Mouse (Mus musculus): ENCODE data around the gene Syt17.

Syt17 gene

DNA sequence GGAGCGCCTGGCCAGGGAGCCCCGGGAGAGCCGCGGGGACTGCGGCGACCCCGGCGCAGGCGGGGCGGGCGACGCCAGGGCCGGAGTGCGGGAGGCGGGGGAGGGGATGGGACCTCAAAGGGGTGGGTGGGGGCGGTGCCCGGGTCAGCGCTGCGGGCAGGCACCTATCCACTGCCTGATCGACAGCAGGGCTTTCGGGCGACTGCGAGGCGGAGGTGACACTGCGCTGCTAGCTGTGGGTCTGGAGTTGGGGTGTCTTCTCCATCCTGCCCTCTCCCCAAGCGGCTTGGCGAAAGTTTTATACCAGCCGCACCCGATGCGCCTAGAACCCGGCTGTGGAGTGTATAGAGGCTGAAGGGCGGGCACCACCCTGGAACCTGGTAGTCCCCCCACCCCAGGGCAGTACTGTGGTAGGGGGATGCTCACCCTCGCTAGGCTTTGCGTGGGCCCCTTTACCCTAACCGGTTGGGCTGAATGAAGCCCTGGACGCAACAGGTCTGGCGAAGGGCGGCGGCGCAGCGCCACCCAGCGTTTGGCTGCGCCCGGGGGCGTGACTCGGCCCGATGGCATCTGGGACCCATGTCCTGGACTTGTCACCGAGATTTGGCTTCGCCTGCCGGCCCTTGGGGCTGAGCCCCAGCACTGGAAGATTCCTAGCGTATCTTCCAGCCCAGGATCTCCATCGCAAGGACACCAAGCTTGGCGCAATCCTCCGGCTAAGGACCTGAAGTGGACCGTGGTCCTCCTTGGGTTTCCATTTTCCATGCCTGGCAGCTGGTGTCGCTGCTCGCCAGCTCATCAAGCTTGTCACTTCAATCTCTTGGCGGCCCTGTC lies at the start of gene Syt17:
TSS of gene Syt17 (minus strand) at position 89 of the 834 bp plus-strand sequence.
- peak; percentile 41 to 69 for DNase-seq (ENCODE audit: low spot score in 2 of 2)

DNA sequence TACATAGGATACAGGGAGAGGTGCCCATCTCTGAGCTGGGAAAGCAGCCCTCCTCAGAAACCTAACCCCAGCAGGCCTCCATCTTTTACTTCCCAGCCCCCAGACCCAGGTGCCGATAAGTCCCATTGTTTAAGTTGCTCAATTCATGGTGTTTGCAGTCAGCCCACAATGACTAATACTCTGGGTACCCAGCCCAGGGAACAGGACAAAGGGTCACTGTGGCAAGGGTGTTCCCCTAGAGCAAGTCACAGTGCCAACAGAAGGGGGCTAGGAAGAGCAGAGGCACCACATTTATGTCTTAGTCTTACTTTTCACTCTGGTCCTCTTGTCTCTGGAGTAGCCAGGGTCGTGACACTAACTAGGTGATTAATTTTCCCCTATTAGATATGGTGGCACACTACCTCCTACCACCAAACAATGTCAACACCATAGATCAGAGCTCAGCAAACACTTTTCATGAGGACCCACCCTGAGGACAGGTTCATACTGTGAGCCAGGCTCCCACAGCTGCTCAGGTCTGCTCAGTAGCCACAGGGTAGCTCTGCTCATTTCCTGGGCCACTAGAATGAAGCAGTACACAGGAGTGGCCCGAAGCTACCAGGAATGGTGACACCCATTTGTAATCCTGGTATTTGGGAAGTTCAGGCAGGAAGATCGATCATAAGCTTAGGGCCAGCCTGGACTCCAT lies 47.0 kb upstream of the Syt17 start:
- no peak for DNase-seq (ENCODE audit: low spot score in 2 of 2)

DNA sequence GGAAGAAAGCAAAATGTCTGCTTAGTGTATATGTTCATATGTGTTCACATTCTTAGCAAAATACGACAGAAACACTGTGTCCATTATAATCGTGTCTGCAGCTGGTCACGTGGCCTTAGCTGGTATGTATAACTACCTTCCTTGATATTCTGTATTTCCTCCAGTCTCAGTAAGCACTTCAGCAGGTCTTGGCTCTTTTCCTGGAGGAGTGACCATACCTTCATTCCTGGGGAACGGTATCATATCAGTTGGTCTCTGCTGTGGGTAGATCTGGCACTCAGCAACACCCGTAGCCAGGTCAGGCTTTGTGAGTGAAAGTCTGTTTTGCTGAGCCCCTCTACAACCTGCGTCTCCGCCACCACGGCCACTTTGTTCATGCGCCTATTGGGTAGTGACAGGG lies 45.9 kb upstream of the Syt17 start:
- DNase-seq (ENCODE audit: low spot score in 2 of 2) = no peak

DNA sequence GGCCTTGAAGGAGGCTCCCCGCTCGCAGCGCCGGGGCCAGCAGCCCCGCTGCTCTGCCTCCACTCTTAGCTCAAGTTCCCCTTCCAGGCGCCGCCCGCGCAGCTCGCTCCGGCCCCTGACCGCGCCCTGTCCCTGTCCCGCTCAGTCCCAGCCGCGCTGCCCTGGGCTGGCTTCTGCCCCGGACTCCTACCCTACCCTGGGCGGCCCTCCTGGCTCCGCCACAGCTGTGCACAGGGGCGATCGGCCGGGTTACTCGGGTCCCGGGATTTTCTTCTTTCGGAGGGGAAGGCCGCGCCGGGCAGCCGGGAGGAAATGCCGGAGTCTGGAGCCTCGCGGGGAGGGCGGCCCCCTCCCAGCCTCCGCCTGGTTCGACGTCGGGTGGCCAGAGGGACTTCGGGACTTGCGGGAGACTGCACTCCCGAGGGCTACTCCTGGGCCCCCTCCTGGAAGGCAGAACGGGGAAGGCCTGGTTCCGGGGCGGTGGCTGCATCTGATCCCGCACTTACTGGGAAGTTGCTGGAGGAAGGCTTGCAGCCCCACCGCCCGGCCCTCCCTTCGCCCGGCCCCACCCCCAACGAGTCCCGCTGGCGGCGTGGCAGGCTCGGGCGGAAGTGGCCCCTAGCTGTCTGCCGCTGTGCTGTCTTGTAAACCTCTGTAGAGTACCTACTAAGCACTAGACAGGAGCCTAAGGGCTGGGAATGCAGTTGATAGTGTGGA lies 43.6 kb upstream of the Syt17 start, which contains the start of gene Itpripl2:
TSS of gene Itpripl2 (minus strand) at position 545 of the 717 bp plus-strand sequence.
- peak; percentile 7 to 10 for DNase-seq (ENCODE audit: low spot score in 2 of 2)

DNA sequence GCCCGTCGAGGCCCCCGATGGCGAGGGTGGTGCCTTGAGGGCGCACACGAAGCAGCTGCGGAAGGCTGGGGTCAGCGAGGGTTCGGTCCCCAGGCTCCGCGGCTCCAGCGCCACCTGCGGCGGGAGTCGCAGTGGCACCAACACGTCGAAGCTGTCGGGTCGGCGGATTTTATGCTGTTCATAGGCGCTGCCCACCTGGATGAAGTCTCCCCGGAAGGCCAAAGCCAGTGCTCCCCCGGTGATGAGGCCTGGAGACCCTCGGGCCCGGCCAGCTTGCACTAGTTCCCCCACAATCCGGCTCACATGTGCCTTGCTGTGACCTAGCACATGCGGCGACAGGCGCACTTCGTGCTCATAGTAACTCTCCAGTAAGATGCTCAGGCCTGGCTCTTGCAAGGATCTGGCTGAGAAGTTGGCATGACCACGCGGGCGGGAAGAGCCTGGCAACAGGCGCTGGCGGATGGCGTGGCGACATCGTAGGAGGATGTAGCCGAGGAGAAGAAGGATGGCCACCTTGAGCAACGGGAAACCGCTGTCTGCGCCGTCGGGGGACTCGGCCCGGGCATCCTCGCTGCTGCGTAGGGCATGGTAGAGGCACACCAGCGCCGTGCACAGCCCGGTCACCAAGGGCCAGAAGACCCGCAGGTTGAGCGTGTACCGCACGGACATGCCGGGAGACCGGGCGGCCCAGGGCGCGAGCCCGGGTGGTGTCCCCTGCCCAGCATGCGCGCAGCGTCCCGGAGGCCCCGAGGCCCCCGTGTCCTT lies 42.8 kb upstream of the Syt17 start:
- DNase-seq (ENCODE audit: low spot score in 2 of 2) = peak in 1 of 2 experiments; percentile 11

DNA sequence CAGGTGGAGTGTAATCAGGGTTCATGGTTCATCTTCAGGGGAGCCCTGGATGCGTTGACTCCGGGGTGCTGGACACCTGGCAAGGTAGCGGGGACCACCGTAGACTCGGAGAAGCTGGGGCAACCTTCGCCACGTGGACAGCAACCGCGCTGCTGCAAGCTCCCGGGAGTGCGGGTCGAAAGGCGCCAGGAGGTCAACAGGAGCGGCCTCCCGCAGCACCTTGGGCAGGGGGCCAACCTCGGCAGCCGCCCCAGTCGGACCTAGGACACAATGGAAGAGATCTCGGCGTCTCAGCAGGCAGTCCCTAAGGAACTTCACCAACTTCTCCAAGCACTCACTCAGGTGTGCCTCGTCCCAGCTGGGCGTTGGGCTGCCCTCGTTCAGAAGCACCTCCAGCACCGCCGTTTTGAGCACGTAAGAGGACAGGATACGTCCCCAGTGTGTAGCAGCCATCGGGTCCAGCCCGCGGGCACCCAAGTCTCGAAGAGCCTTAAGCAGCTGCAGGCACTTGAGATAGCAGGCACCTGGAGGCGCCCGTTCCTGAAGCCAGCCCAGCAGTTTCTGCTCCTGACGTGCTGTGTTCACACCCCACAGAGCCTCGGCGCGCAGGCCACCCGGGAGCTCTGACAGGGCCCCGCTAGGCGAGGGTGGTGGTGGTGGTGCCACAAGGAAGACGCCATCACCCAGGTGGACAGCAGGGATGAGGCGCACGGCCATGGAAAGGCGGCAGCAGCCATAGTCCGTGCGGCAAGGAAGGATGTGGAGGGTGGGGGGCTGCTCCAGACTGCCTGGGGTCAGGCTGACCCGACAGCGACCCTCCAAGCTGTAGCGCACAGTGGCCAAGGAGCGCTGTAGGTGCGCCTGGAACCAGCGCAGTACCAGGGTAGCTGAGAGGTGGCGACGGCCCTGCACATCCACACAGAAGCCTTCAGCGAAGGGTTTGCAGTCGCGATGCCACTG lies 42.0 kb upstream of the Syt17 start:
- no peak for DNase-seq (ENCODE audit: low spot score in 2 of 2)

DNA sequence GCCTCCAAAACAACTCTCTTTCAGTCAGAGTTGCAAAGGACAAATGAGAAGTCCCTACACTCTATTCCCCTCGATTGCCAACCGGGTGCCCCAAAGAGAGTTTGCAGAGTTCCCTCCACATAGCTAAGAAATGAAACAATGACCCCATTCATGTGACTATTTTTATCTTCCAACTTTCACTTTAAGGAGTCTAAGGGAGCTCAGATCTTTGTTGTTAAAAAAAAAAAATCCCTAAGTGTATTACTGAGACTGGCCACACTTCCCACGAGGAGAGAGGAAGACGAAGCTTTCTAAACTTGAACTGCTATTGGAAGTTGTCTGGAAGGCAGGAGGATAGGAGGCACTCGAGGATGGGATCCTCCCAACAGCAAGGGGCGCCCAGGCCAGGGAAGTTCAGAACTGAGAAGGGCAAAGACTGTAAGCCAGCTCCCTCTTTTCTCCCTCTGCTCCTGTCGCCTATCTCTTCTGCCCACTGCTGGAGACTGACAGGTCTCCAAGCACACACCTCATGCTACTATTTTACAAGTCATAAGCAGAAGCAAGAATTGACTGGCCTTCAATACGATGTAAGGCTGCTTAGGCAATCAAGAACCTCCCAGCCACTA lies 40.1 kb upstream of the Syt17 start:
- DNase-seq (ENCODE audit: low spot score in 2 of 2) = no peak

DNA sequence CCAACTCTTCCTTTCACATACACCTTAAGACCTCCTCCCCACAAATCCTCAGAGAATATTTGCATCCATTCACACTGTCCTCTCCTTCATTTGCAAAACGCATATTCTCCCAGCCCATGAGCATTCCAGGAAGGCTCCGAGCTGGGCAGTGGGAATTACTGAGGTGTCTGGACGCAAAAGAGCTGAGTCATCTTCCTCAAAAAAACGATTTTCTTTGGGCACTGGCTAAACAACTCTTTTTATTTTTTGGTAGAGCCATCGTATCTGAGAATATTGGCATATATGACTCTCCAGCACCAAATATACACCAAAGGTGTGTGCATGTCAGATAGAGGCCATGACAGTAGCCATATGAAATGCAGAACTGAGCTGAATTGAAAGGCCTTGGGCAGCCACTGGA lies 38.9 kb upstream of the Syt17 start:
- no peak for DNase-seq (ENCODE audit: low spot score in 2 of 2)

DNA sequence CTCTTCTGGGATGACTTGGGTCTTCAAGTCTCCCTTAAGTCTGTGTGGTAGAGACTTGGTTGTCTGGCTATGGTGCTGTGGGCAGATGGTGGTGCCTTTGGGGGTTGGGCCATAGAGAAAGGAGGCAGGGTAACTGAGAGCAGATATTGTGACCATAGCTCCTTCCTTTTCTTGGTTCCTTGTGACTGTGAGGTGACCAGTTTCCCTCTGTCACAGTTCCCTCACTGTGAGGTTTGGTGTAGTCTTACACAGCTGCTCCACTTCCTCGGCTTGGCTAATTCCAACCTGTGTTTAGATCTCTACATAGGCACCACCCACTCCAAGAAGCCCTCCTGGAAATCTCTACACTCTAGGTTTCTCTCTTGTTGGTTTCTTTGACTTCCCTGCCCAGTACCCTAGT lies 36.0 kb upstream of the Syt17 start:
- no peak for DNase-seq (ENCODE audit: low spot score in 2 of 2)

DNA sequence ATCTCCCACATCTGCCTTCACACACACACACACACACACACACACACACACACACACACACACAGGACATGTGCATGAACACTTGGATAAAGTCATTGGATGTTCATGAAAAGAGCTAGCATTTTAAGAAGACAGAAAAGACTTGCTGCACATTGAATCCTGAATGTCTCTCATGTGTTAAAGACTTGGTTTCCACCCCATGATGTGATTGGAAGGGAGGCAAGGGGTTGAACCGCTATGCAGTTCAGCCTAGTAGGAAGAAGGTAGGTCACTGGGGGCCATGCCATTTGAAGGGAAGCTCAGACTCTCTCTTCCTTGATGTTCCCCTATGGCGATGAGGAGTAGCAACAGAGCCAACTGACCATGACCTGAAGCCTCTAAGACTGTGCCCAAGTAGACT lies 34.0 kb upstream of the Syt17 start:
- DNase-seq (ENCODE audit: low spot score in 2 of 2) = no peak

DNA sequence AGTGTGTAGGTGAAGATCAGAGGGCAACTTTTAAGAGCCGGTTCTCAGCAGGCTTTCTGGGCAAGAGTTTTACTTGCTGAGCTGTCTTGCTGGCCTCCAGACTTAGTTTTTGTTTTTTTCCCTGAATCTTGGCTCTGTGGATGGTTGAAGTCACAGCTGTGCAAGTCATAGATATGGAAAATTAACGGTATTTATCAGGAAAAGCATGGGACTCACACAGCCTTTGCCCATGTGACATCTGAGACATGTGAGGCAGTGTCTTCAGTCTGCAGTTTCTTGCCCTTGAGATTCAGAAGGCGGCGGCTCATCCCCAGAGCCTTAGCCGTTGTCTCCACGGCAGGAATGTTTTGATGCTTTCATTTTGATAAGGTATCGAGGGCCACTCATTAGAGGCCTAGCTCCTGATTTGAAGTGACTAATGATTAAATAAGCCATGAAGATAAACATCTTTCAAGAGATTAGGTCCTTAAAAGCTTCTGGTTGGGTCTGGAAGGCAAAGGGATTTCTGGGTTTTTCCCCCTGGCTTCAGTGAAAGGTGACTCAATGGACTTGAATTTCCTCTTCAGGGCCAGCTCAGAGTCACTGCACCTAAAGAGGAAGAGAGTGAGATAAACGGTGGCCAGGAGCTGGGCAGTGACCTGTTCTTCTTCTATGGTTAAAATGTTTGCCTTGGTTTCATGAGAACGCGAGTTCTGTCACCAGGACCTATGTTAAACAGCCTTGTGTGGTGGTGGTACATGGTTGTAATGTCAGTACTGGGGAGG lies 33.2 kb upstream of the Syt17 start:
- DNase-seq (ENCODE audit: low spot score in 2 of 2) = no peak

DNA sequence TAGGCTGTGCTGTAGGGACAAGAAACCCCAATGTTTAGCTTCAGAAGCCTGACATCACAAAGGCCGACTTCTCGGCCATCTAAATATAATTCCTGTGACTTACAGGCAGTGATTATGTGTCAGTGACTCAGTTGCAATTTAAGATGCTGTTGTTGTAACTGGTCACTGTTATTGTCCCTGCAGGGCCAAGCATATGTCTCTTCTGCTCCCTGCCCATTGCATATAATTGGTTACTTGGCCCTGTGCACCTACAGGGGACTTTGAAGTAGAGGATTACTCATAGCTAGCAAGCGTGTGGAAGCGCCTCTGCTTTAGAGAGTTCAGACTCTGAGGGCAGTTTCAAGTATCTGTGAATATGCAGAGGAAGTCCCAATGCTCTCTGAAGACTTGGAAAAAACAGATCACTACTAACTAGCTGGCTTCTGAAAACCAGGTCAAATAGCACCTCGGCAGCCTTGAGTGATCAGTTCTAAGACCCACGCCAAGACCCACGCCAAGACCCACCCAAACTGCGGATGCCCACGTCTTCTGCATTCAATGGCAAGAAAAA lies 32.2 kb upstream of the Syt17 start:
- no peak for DNase-seq (ENCODE audit: low spot score in 2 of 2)

DNA sequence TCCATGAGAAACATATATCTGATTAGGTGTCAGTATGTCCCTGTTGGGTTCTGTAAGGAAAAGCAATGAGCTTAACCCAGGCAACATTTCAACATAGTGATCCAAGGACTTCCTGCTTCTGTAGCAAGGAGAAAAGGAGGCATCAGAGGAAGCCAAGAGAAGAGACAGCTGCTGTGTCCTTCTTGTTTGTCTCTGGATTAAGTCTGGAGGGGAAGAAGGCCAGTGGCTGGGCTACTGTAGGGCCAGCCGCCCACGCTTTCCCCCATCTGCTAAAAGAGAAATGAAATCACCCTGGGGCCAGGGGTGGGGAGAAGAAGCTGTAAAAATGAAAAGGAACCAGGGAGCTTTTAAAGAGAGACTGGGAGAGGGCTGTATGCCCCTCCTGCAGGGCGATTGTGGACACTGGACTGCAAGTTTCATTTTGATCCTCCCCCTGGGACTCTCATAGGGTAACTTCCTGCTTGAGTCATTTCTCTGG lies 30.9 kb upstream of the Syt17 start:
- no peak for DNase-seq (ENCODE audit: low spot score in 2 of 2)

DNA sequence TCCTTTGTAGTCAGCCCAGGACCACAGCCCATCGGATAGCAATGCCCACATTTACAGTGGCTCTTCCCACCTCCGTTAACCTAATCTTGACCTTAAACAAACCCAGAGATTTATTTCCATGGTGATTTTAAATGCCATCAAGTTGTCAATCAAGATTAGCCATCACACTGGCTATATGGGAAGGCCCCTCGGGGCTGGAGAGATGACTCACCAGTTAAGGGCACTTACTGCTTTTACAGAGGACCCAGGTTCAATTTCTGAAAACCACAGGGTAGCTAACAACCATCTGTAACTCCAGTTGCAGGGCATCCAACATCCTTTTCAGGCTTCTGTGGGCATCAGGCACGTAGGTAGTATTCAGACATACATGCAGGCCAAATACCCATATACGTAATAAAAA lies 28.4 kb upstream of the Syt17 start:
- DNase-seq (ENCODE audit: low spot score in 2 of 2) = no peak

DNA sequence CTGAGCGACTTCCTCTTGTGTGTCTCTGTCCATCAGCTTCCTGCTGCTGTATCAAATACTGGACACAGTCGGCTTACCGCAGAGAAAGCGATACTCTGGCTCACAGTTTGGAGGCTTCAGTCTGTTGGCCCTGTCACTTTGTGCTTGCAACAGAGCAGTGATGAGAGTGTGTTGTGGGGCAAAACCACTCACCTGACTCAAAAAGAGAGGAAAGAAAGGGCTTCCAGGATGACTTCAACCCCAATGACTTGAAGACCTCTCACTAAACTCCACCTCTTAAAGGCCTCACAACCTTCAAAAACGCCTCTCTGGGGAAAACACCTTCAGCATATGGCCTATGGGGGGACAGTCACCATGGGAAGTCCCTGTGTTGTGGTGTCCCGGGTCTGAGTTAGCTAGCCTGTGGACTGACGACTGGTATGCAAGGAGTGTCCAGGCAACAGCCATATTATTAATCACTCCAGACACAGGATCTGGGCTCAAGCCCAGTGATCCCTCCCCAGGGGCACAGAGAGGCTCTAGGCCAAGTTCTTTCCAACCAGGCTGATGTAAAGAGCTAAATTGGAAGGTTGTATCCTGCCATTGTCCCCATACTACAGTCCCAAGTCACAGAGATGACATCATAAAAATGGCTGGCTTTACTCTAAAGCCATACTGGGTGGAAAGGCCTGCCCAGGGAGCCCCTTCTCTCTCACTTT lies 27.1 kb upstream of the Syt17 start:
- no peak for DNase-seq (ENCODE audit: low spot score in 2 of 2)

DNA sequence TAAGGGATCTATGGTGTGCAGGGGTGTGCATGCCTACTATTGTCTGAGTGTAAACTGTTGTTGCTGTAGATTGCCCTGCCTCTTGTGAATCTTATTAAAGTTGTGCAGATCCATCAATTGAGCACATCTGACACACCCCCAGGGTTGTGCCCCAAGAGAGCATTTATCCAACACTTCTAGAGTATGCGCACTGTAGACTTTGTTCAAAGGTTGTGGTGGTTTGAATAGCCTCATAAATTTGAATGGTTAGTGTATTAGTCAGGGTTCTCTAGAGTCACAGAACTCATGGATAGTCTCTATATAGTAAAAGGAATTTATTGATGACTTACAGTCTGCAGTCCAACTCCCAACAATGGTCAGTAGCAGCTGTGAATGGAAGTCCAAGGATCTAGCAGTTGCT lies 24.9 kb upstream of the Syt17 start:
- no peak for DNase-seq (ENCODE audit: low spot score in 2 of 2)

DNA sequence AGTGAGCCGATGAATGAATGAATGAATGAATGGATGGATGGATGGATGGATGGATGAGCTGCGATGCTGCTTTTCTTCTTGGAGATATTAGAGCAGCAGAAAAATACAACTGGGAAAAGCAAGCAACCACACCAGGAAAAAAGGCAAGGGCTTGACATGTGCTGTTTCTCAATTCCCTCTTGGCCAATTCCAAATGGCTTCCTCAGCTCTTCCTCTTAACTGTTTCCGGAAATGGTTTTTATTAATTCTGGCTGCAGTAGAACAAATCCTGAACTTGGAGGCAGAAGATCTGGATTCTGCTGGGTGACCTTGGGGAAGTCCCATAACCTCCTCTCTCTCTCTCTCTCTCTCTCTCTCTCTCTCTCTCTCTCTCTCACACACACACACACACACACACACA lies 20.0 kb upstream of the Syt17 start:
- DNase-seq (ENCODE audit: low spot score in 2 of 2) = no peak

DNA sequence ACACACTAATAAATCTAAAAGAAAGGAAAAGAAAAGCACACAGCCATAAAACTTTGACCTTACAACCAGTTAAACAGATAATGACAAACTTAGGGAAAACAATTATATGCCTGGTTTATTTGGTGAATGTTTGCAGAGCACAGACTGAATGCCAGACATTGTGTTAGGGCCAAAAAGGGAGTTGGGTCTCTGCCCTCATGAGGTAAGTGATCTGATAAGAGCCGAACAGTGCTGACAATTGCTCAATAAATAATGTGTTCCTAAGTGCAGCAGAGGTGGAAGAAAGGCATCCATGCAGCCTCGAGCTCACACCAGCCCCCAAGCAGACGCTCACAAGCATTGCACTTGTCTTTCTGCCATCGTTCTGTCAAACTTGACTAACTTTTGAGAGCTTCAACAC lies 16.4 kb upstream of the Syt17 start:
- DNase-seq (ENCODE audit: low spot score in 2 of 2) = no peak
